Mouse (Mus musculus) spleen, adult 12 weeks (tissue): ENCODE measurements around the gene Errfi1.
"Not testable (repeated sequence)": the region's sequence is repeated elsewhere in the genome, so short reads cannot be mapped to it uniquely, and the experiment has no call there.

Source experiments
- DNase-seq: peaks from one replicate; pipeline ENCODE4 v3.0.0; 2022; ENCODE audit warnings: low spot score

The Errfi1 gene

GRCm38 (mm10) chr4:150879631-150880030 lies 25.9 kb downstream of the Errfi1 start:
- no peak for DNase-seq

DNA sequence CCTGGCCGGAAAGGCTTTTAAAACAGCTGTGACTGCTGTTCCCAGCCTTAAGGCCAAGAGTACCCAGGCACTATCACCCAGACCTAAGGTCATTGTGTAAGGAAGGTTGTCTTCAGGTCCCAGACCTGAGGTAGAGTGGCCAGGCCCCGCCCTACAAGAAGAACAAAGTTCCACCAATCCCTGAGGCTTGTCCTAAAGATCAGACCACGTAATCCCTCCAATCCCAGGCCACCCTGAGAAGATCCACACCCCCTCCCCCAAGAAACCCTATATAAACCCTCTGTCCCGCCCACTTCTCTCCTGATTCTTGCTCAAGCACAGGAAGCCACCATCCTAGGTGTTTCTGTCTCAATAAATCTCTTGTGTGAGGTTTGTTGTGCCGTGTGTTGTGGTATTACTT lies 26.6 kb downstream of the Errfi1 start:
- DNase-seq: no peak

- DNase-seq: no peak
These were observed 28.9 kb downstream of the Errfi1 start for GRCm38 (mm10) chr4:150882632-150883031.

DNA sequence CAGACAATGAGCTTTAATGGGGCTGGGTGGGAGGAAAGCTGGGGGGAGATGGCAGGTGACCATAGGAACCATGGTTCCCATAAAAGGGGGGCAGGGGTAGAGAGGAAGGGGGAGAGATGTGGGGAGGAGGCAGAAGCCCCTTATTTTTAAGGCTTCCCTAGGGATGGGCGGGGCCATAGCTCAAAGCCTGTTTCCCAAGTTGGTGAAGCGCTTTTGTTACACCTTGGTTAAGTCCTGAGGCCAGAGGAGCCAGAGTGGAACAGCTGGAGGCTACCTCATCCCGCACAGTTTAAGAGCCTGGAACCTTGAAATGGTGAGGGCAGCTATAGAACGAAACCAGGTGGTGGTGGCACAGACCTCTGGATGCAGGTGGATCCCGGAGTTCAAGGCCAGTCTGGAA lies 34.2 kb downstream of the Errfi1 start:
- DNase-seq: no peak

GRCm38 (mm10) chr4:150888492-150888891 lies 34.8 kb downstream of the Errfi1 start:
- no peak for DNase-seq

GRCm38 (mm10) chr4:150889273-150889954 lies 35.7 kb downstream of the Errfi1 start:
- DNase-seq: no peak

- no peak for DNase-seq
These were observed 36.2 kb downstream of the Errfi1 start for GRCm38 (mm10) chr4:150889955-150890315.

GRCm38 (mm10) chr4:150891308-150891707 lies 37.6 kb downstream of the Errfi1 start:
- no peak for DNase-seq

GRCm38 (mm10) chr4:150894718-150895501 lies 41.2 kb downstream of the Errfi1 start:
- DNase-seq: no peak

DNA sequence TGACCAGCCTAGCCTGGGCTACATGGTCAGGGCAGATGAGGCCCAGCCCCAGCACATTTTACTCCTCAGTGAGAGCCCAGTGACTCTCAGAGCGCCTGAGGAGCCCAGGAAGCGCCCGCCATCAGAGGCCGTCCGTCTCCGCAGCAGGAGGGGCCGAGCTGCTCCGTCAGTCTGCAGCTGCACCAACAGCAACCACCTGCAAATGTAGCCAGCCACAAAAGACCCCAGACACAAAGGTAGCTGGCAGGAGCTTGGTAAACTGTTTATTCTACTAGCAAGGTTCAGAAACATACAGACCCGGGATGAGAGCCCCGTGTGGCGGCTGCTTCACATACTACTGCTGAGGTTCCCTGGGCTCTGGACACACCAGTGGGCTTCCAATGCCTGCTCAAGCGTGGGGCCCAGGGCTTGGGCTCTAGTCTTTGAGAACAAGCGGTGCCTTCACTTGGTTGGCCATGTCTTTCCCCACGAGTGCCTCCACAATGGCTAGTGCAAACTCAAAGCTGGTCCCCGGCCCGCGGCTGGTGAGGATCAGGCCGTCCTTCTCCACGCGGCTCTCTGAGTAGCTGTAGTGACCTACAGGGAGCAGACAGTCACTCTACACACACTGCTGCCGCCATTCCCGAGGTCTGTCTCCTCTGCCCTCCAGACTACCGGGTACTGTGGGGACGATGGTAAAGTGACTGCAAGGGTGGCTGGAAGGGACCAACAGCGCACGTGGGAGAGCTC lies 43.3 kb downstream of the Errfi1 start:
- no peak for DNase-seq

GRCm38 (mm10) chr4:150898716-150899365 lies 45.1 kb downstream of the Errfi1 start:
- DNase-seq: peak; percentile 55

DNA sequence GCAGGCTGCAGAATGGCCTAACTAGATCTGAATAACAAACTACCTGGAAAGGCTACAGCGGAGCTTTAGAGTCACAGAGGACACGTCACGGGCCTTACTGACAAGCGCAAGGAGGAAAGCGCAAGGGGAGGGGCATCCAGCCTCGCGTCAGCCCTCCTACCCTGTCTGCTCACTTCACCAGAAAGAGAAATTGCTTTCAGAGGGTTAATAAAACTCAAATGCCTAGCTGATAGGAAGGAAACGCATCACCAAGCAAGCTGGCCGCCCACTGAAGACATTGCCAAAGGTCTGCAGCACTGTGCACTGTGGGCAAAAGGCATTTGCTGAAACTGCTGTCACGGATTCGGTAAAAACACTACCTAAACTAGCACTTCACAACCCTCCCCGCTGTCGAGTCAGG lies 46.8 kb downstream of the Errfi1 start:
- no peak for DNase-seq

DNA sequence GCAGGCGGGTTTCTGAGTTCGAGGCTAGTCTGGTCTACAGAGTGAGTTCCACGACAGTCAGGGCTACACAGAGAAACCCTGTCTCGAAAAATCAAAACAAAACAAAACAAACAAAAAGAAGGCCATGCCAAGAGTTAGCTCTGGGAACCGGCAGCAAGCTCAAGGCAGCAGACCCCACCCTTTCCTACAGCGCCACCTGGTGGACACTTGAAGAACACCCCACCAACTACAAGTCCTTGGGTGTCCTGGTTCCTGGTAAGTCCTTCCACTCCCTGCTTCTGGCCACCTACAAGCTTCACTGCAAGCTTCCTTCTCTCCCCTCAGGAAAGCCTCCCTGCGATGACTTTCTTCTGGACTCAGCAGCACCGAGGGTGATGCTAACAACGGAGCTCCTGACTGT lies 47.9 kb downstream of the Errfi1 start:
- DNase-seq: peak; percentile 53

DNA sequence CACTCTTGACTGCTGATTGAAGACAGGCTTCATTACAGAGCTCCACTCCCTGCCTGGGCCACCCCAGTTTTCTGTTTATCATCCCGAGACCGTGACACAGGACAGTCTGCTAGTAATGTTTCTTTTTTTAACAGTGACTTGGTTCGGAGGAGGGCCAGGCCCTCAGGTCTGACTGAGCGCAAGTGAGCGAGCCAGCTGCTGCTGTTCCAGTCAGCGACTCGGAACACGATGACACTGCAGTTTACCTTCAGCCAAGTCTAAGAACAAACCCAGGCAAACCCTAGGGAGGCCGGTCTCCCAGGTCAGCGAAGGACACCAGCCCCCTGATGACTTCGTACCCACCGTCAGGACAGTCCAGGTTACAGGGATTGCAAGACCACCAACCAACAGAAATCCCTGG lies 48.3 kb downstream of the Errfi1 start:
- DNase-seq: no peak

DNA sequence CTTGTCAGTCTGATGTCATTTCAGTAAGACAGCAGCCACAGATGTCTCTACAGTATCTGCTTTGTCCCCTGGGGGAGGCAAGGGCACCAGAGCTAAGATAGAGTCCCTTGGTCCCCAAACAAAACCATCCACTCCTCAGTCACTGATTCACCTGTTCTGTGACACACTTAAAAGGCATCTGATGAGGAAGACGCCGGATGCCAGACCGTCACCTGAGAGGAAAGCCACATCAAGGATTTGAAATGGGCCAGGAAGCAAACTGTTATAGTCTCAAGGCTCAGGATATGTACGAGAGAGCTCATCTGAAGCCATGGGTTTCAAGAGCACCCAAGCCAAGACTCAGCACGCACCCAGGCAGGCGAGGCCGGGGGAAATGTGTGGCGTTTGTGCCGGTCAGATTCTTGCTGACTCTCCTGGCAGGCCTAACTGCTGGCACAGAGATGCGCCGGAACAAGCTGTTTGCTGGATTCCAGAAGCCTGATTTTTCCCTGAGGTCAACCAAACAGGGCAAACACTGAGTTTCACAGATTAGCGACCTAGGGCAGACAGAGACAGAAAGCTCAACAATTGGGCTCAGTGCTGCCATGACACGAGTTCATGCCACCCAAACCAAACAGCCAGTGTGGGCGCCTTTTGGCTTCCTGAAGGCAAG lies 49.5 kb downstream of the Errfi1 start:
- no peak for DNase-seq

DNA sequence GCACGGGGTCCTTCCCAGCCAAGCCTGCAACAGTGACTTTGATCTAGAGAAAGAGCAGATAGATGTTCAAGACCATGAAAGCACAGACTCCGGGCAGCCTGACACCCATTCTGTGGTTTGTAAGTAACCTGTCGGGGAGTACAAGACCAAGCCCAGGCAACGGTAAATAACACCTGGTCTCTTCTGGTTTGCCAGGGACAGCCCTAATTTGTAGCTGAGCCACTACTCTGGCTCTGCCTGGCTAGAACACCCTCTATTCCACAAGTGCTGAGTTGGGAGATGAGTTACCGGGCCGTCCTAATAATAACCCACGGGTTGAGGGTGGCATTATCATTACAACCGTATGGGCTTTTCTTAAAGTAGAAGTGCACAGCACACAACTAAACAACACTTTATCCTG lies 53.4 kb downstream of the Errfi1 start:
- no peak for DNase-seq

- not testable (repeated sequence) for DNase-seq
These were observed 54.8 kb downstream of the Errfi1 start for GRCm38 (mm10) chr4:150908512-150908911.

- DNase-seq: peak; percentile 96
These were observed 55.9 kb downstream of the Errfi1 start for GRCm38 (mm10) chr4:150909451-150910156.

DNA sequence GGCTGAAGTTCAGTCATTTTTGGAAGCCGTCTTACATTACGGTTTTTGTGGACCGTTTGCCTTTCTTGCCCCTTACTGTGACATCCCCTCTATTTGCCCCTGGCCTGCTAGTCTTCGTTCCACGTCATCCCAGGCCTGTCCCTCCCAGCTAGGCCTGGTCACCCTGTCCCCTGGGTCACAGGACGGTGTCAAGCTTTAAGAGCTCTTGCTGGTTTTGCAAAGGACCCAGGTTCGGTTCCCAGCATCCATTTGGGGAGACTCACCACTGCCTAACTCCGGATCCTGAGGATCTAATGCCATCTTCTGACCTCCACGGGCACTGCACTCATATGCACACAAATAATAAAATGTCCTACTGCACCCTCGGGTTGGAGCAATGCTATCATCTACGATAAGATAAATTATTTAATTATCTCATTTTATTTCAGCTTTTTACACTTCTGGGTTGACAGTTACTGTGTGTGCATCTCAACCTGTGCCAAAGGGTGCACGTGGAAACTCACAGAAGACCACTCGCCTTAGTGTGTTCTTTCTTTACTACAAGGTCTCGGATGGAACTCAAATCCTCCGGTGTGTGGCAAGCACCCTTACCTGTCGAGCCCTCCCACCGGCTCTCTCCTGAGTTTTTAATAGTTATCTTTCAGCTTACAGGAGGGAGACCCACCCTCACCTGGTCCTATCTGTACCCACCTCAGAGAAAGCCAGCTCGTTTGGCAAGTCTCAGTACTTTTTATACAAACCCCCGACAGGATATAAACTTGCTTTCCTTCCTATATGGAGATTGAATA lies 56.6 kb downstream of the Errfi1 start:
- DNase-seq: no peak

- DNase-seq: no peak
These were observed 60.0 kb downstream of the Errfi1 start for GRCm38 (mm10) chr4:150913743-150914142.
